In the genomic region with DNA sequence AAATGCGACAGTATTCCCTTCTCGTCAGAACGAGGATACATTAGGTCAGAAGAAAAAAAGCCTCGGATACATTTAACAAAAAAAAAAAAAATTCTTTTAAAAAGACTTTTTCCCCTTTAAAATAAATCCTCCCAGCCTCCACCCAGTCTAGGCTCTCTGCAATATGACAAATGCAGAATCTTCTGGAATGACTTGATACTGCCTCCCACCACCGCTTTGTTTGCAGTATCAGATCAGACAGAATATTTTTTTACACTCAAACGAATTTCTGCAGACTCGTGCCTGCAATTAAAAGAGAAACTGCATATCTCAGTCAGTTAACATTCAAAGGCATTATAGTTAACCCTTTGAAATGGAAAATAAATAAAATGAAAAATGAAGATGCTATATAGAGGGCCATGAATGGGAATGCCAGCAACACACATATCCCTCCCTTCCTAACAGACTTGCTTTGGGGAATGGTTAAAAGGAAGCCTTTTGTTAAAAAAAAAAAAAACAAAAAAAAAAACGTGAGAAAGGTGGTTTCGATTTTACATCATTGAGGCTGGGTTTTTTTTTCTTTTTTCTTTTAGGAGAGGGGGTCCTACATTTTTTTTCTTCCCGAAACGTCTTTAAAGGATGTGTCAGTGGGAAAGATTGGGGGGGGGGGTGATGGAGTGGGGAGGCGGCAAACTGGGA, we compare ENCODE assay signal across 8 mouse cellular contexts. TPM values are rescaled to one million over a fixed set of nuclear protein-coding genes. Genes with fewer than 3 reads are reported as not detected.
DNase-seq lines count a peak whose midpoint lies in the region; ATAC-seq and TF ChIP-seq lines count a peak whose summit lies in the region.

No protein-coding gene starts in this region.

- TF ChIP-seq CTCF in cortical plate, adult 2 months (IDR thresholded peaks at IDR 0.05; ENCODE audit: extremely low read depth, insufficient read depth, low read length) = no peak

- peaks cover 13% of the 10 kb centered on the region for H3K4me1 ChIP-seq in kidney, embryonic 16.5 days (ENCODE audit: insufficient read depth, low read length)
- peaks cover 2% of the 10 kb centered on the region for H3K4me1 ChIP-seq in cortical plate, adult 2 months (ENCODE audit: control insufficient read depth, insufficient read depth, low read length)

- H3K27me3 ChIP-seq in kidney, embryonic 16.5 days (ENCODE audit: insufficient read depth, low read length) = no peaks in the 10 kb centered on the region
- no peaks in the 10 kb centered on the region for H3K27me3 ChIP-seq in myocyte (ENCODE audit: control insufficient read depth, insufficient read depth, insufficient read length)

- no peak for ATAC-seq in kidney, embryonic 16.5 days (ENCODE audit: low FRiP score, low TSS enrichment)

- H3K4me3 ChIP-seq in kidney, embryonic 16.5 days (ENCODE audit: low read length) = peak overlapping the region; percentile 94
- H3K4me3 ChIP-seq in cortical plate, adult 2 months (ENCODE audit: insufficient read depth, low read length) = peak overlapping the region; percentile 96
- peak overlapping the region; percentile 94 for H3K4me3 ChIP-seq in myocyte

- no peak for DNase-seq in kidney, adult 8-10 months
- DNase-seq in induced T-regulatory cell, adult 2 months (ENCODE audit: low read depth) = peak; percentile 55
- DNase-seq in urinary bladder, postnatal 36 days (ENCODE audit: low spot score in 2 of 2) = no peak
- DNase-seq in embryo, embryonic 10 days (ENCODE audit: low spot score) = no peak
- DNase-seq in adipocyte (ENCODE audit: low spot score) = no peak

- WGBS in kidney, embryonic 16.5 days = 6% methylated on average over 12 of the region's 12 CpGs

- H3K4me2 ChIP-seq in kidney, embryonic 16.5 days (replicated peaks; ENCODE audit: low read depth, low read length) = peak overlapping the region; percentile 73
- peak overlapping the region; percentile 94 for H3K4me2 ChIP-seq in myocyte (ENCODE audit: low read depth)

- H3K9me3 ChIP-seq in kidney, embryonic 16.5 days (ENCODE audit: low read length) = no peaks in the 10 kb centered on the region

- H3K27ac ChIP-seq in kidney, embryonic 16.5 days (ENCODE audit: low read length) = peak overlapping the region; percentile 92; the same call in 1 of the 2 replicates
- no peak overlapping the region for H3K27ac ChIP-seq in cortical plate, adult 2 months (ENCODE audit: insufficient read depth, low read length)

- H3ac ChIP-seq in myocyte (ENCODE audit: control insufficient read depth, insufficient read length) = peak overlapping the region; percentile 53

- TF ChIP-seq POLR2A in cortical plate, adult 2 months (IDR thresholded peaks at IDR 0.05; ENCODE audit: extremely low read depth, insufficient read depth, low read length) = no peak
- no peak for TF ChIP-seq POLR2A in myocyte (IDR thresholded peaks at IDR 0.05; ENCODE audit: insufficient read length, low read depth)

- peak overlapping the region; percentile 92 for H3K9ac ChIP-seq in kidney, embryonic 16.5 days (replicated peaks; ENCODE audit: low read length)

- H3K79me2 ChIP-seq in myocyte (ENCODE audit: control insufficient read depth, insufficient read depth) = peaks cover 58% of the 10 kb centered on the region

- peaks cover 30% of the 10 kb centered on the region for H3K36me3 ChIP-seq in kidney, embryonic 16.5 days (ENCODE audit: insufficient read depth, low read length)
- peaks cover 41% of the 10 kb centered on the region for H3K36me3 ChIP-seq in myocyte (ENCODE audit: control insufficient read depth, insufficient read depth)

TF ChIP-seq in myocyte, 11 proteins besides CTCF, POLR2A, EP300 and RAD21:
- TF ChIP-seq MYOG (IDR thresholded peaks at IDR 0.05; ENCODE audit: control insufficient read depth in 1 of 3, insufficient read depth in 1 of 3, insufficient read length in 2 of 3, low read depth in 2 of 3) (no peak), REST (IDR thresholded peaks at IDR 0.05; ENCODE audit: insufficient read depth, insufficient read length) (no peak), POLR2AphosphoS2 (IDR thresholded peaks at IDR 0.05; ENCODE audit: insufficient read length, low read depth) (no peak), MYOD1 (IDR thresholded peaks at IDR 0.05; ENCODE audit: control insufficient read depth in 1 of 3, insufficient read length in 2 of 3, low read depth in 2 of 3) (no peak), MAX (IDR thresholded peaks at IDR 0.05; ENCODE audit: low read depth) (no peak), CEBPB (IDR thresholded peaks at IDR 0.05; ENCODE audit: insufficient read depth, poor library complexity, severe bottlenecking) (no peak), E2F4 (IDR thresholded peaks at IDR 0.05; ENCODE audit: insufficient read depth) (no peak), SRF (IDR thresholded peaks at IDR 0.05; ENCODE audit: control insufficient read depth, insufficient read length, low read depth) (no peak)

RNA-seq across cellular contexts. Expression of a gene that starts 1.1 kb away (rescaled TPM):
- polyA plus RNA-seq in kidney, embryonic 16.5 days (2015; fragmentation: Nextera tagmentation; extraction: Ambion mirVana) = 193 and 202 TPM in 2 replicates
- 516 and 534 TPM in 2 replicates for polyA plus RNA-seq in cortical plate, adult 2 months (2012; rRNA removed)
- 244 TPM for polyA plus RNA-seq in myocyte (2012; fragmentation: generic; extraction: Trizol)

RNA-seq across cellular contexts. Expression of a gene that starts 41.0 kb away (rescaled TPM):
- 11.3 and 11.8 TPM in 2 replicates for polyA plus RNA-seq in kidney, embryonic 16.5 days (2015; fragmentation: Nextera tagmentation; extraction: Ambion mirVana)
- polyA plus RNA-seq in cortical plate, adult 2 months (2012; rRNA removed) = 2.7 and 3.7 TPM in 2 replicates
- polyA plus RNA-seq in myocyte (2012; fragmentation: generic; extraction: Trizol) = 2.4 TPM

RNA-seq across cellular contexts. Expression of a gene that starts 45.6 kb away (rescaled TPM):
- polyA plus RNA-seq in kidney, embryonic 16.5 days (2015; fragmentation: Nextera tagmentation; extraction: Ambion mirVana) = 69.9 and 70.5 TPM in 2 replicates
- 27.6 and 27.8 TPM in 2 replicates for polyA plus RNA-seq in cortical plate, adult 2 months (2012; rRNA removed)
- polyA plus RNA-seq in myocyte (2012; fragmentation: generic; extraction: Trizol) = 622 TPM

RNA-seq across cellular contexts. Expression of a gene that starts 46.5 kb away (rescaled TPM):
- 0.18 and 0.20 TPM in 2 replicates for polyA plus RNA-seq in kidney, embryonic 16.5 days (2015; fragmentation: Nextera tagmentation; extraction: Ambion mirVana)
- polyA plus RNA-seq in cortical plate, adult 2 months (2012; rRNA removed) = 0.08 TPM in 1 of 2 replicates, not detected in the other
- 0.11 TPM for polyA plus RNA-seq in myocyte (2012; fragmentation: generic; extraction: Trizol)
